Mouse (Mus musculus) heart, adult 18-20 months (tissue): ENCODE measurements around the gene Tmem255a. TPM values are rescaled to one million over a fixed set of nuclear protein-coding genes. Genes with fewer than 3 reads are reported as not detected.

ENCODE experiments used
- DNase-seq, 2 experiments: peaks; one replicate each; pipeline ENCODE4 v3.0.0; 2021 to 2022; ENCODE audit warnings: mixed read lengths in 1 of 2
- microRNA-seq, 2 experiments: library from miRNA; unstranded; fragments of <30 nt; microRNA quantifications; one replicate each; pipeline ENCODE4 v1.2.0; 2022
- total RNA-seq, 2 experiments: library from RNA; stranded (reverse); gene quantifications; 2 replicates each; pipeline ENCODE4 v1.2.3; 2021

The Tmem255a gene
- total RNA-seq, 2 experiments from 2014 or later, result 1.0 to 1.5 TPM

DNA sequence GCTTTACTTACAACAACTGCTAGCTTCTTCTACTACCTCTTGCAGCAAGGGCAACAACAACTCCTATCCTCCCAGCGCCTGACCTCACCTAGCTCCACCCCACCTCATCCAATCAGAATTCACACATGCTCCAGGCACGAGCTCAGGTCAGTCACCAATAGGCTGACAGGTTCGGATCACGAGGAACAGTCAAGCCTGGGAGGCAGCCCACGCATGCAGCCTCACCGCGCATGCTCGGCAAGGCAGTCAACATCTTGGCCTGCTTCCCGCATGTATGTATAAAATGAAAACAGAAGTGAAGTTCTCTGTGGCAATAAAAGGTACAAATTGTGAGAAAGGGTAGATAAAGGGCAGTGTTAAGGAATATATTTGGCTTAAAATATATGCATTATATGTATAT, 86.2 kb downstream of the Tmem255a start:
- no peak for DNase-seq

DNA sequence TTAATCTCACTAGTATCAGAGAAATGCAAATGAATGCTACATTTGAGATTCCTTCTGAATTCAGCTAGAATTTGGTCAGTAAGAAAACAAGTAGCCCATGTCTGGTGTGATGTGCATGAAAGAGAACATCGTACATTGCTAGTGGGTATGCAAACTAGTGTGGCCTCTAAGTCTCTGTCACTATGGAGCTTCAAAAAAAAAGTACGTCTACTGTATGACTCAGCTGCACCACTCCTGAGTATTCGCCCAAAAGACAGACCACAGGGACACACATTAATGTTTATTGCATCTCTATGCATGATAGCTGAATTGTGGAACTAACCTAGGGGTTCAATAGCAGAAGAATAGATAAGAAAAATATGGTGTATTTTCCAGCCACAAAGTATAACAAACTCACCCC, 86.9 kb downstream of the Tmem255a start:
- no peak for DNase-seq

DNA sequence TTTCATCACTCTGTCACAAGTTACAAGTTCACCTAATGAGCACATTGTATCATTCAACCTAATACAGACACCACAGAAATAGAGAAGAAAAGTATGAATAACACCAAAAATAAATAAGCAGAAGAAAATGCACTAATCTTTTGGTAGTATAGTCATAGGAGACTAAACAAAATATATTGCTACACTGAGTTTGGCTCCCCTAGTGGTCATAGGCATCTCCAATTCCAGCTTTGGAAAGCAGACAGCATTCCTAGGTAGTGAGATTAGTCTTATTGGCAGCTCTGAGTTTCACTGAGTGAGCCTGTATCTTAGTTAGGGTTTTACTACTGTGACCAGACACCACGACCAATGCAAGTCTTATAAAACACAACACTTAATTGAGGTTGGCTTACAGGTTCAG, 93.1 kb downstream of the Tmem255a start:
- no peak for DNase-seq

Small RNA genes within 50 kb of the gene (microRNA-seq; reads per million reads assigned to microRNA genes)
- gene Mir3110, result 0 reads per million in 2 experiments

Other genes with a start within 250 kb of the Tmem255a start
- not detected for gene Btg1-ps1, start 233.6 kb downstream of the Tmem255a start, total RNA-seq
- gene Btg1-ps2, start 209.3 kb downstream of the Tmem255a start, total RNA-seq, result not detected
- gene Rhox10, start 186.0 kb downstream of the Tmem255a start, total RNA-seq, result not detected
- gene Rhox11, start 167.3 kb downstream of the Tmem255a start, total RNA-seq, result not detected
- not detected for gene Rhox12, start 141.5 kb downstream of the Tmem255a start, total RNA-seq
- not detected for gene Rhox13, start 131.2 kb downstream of the Tmem255a start, total RNA-seq
- 10 to 100 TPM in 1 of 2 experiments, 1 to 10 TPM in 1; 9.4 to 11.5 TPM for gene Zbtb33, start 62.6 kb downstream of the Tmem255a start, total RNA-seq
- gene Atp1b4, start 63.7 kb upstream of the Tmem255a start, total RNA-seq, result not detected
- gene Lamp2, start 204.0 kb upstream of the Tmem255a start, total RNA-seq, result 100 to 1,000 TPM; 120 to 134 TPM